Mouse (Mus musculus): ENCODE results near the gene Ak9.

DNA sequence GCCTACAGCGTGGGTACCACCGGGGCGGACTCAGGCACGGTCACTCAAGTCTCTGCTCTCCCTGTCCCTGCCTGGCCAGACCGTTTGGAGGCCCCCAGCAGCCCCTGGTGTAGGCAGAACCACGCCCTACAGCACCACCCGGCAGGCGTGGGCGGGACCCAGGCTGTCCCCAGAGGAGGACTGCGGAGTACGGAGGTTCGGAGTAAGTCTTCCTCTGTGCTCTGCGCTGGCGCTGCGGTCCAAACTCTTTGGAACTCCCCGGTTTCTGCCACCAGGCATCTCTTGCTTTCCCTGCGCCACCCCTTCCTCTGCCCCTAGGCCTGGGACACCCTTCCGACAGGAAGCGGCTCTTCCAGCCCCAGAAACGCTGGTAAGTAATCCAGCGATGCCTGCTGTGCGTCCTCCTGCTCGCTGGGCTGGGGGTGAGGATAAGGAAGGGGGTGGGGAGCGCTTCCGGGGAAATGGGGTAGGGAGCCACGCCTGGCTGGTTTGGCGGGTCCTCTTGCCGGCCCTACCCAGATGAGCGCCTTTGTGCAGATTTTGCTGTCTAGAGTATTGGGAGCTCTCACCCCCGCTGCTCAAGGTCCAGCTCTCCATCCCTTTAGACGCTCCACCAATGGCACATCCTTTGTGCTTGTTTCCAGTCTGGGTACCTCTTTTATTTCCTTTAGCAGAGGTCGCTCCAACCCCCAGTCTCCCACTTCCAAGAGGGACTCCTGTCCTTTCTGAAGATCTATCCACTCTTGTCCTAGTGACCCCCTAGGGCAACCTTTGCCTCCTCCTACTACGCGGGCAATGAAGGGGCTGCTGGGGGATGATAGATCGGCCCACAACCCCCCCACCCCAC is 172.6 kb downstream of the Ak9 start, which contains the start of gene Mical1:
- TF ChIP-seq CTCF (IDR thresholded peaks at IDR 0.05; ENCODE audit: borderline replicate concordance, extremely low read depth, insufficient read depth, insufficient read length) (no peak), POLR2A (IDR thresholded peaks at IDR 0.05; ENCODE audit: borderline replicate concordance, extremely low read depth, insufficient read depth, insufficient read length, poor library complexity, severe bottlenecking) (no peak)
